Mouse (Mus musculus): ENCODE data around the gene Col5a3. TPM values are rescaled to one million over a fixed set of nuclear protein-coding genes. Genes with fewer than 3 reads are reported as not detected.

Col5a3 gene
- polyA plus RNA-seq, 1 experiment from 2014 or later: 5.9 TPM

DNA sequence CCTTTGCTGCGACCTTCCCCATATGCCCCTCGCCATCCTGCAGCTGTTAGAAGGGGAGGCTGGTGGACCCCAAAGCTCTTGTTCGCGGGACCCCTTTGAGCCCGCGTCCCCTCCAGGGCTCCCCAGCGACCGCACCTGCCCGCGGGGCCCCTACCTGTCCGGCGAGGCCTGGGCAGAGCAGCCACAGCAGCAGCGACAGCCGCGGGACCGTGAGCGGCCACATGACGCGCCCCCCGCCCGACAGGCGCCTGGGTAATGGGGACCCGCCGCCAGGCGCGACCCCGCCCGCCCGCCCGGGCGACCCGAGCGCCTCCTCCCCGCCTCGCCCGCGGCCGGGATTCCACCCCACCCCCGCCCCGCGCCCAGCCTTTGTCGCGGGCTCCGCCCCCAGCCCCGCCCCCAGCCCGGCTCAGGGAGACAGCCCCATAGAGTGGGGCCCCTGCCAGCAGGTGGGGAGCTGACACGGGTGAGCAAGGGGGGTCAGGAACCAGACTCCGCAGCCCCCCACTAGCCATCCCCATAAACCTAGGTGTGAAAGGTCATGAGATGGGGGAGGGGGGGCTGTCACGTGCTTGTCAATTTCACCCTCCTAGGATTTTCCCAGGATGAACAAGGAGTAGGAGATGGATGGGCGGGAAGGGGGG, 68.7 kb downstream of the Col5a3 start, which contains the start of gene Olfm2:
Gene Olfm2, minus strand, starts transcription at position 333 of the 644 bp plus-strand sequence.
- Histone ChIP-seq H3K9ac (peak within 1 kb of the TSS; percentile 6; the same call in 1 of the 2 replicates), H3K27me3 (peaks cover 44% of the 10 kb centered on the region), H3K4me3 (replicated peaks) (peak within 1 kb of the TSS; percentile 50), H3K4me2 (replicated peaks) (peak within 1 kb of the TSS; percentile 85), H3K27ac (replicated peaks) (no peak within 1 kb of the TSS), H3K9me3 (replicated peaks) (no peaks in the 10 kb centered on the region), H3K36me3 (no peaks in the 10 kb centered on the region), H3K4me1 (peaks cover 15% of the 10 kb centered on the region)
- WGBS: under 1% methylated on average over 41 of the region's 50 CpGs
- peak; percentile 49; the same call in 1 of the 2 replicates for ATAC-seq (ENCODE audit: insufficient number of reproducible peaks, low FRiP score, low TSS enrichment, low read depth)

DNA sequence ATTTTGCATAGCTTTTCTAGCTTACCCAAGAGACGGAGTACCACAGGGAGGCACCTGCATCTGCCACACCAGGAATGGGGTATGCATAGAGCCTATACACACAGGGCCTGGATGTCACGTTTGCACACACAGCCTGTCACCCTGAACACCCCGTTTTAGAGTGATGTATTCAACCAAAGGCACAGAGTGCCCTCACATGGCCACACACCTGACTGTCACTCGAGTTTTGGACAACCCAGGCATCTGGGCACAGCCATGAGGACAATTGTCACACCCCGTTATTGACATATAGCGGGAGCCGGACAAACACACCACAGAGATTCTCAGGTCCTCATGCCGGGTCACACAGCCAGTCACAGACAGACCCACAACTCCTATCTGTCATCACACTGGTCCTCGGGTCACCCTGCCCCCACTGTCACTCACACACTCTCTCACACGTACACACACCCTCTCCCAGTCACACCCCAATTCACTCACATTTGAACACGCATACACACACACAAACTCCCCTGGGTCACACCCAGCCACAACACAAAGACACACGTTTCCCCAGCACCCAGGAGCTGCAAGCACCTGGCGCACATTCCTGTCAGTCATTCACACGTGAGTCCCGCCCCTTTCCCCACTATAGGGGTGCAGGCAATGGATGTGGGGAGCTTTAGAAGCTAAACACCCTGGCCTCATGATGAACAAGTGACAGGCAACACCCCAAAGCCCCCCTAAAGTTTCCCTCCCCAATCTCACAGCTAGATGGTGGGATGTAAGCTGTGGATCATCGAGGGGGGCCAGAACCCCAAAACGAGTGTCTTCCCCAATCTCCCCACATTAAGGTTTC, 69.5 kb downstream of the Col5a3 start:
- peaks cover 20% of the 10 kb centered on the region for H3K4me1 ChIP-seq
- ATAC-seq (ENCODE audit: insufficient number of reproducible peaks, low FRiP score, low TSS enrichment, low read depth): no peak
- no peak overlapping the region for H3K27ac ChIP-seq (replicated peaks)
- no peaks in the 10 kb centered on the region for H3K36me3 ChIP-seq
- peak overlapping the region; percentile 85 for H3K4me2 ChIP-seq (replicated peaks)
- H3K9me3 ChIP-seq (replicated peaks): no peaks in the 10 kb centered on the region
- 10% methylated on average over 17 of the region's 17 CpGs for WGBS
- peak overlapping the region; percentile 6; the same call in 1 of the 2 replicates for H3K9ac ChIP-seq
- peak overlapping the region; percentile 50 for H3K4me3 ChIP-seq (replicated peaks)
- peaks cover 44% of the 10 kb centered on the region for H3K27me3 ChIP-seq

DNA sequence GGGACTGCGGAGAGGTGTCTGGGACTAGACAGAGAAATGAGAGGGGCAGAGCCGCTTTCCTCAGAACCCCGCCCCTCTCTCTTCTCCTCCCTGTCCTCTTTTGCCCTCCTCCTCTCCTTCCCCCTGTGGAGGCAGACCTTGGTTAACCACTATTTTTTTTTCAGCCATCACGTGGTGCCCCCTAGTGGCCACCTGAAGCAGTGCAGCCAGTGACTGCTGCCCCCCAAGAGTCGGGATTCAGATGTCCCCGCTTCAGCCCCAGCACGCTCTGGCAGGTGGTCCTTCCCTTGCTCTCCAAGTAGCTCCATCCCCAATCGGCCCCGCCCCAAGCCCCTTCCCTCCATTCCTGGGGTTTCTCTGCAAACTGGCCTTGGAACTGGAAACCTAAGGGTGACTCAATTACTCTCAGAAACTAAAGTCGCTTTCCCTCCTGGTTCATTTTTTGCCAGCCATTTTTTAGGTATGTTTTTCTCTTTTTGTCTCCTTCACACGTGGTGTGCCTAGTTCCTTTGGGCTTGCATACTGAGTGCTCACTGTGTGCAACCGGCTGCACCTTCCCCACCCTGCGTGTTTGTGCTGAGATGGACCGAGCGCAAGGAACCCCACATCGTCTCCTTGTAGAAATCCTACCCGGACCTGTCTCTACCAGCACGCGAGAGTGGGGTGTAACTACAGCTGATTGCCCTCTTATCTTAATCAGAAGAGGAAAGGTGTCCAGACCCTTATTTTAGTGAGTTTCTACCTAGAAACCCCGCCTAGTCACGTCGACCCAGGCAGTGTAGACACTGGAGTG, 70.7 kb downstream of the Col5a3 start:
- Histone ChIP-seq H3K27me3 (peaks cover 44% of the 10 kb centered on the region), H3K4me3 (replicated peaks) (no peak overlapping the region), H3K9ac (no peak overlapping the region), H3K4me1 (peaks cover 22% of the 10 kb centered on the region), H3K4me2 (replicated peaks) (no peak overlapping the region), H3K27ac (replicated peaks) (no peak overlapping the region), H3K36me3 (no peaks in the 10 kb centered on the region), H3K9me3 (replicated peaks) (no peaks in the 10 kb centered on the region)
- no peak for ATAC-seq (ENCODE audit: insufficient number of reproducible peaks, low FRiP score, low TSS enrichment, low read depth)
- 12% methylated on average over 22 of the region's 22 CpGs for WGBS

DNA sequence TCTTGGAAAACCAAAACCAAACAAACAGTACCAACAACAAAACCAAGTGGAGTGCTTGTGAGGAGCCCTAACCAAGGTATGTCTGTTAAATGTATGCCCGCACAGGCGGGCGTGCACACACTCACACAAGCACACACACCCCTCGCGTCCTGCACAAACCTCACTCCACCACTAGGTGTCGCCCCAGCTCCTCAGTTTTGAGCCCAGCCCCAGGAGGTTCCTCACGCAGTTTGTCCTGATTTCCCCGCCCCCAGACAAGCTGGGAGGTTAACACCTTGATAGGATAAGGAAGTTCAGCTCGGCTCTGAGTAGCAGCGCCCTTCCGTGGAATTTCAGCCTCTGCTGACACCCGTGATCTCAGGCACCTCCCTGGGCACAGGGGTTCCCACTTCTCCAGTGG, 74.5 kb downstream of the Col5a3 start:
- WGBS: under 1% methylated on average over 12 of the region's 12 CpGs
- Histone ChIP-seq H3K4me2 (replicated peaks) (peak overlapping the region; percentile 43), H3K9ac (no peak overlapping the region), H3K9me3 (replicated peaks) (no peaks in the 10 kb centered on the region), H3K4me3 (replicated peaks) (peak overlapping the region; percentile 24), H3K27me3 (peaks cover 23% of the 10 kb centered on the region), H3K27ac (replicated peaks) (no peak overlapping the region), H3K36me3 (no peaks in the 10 kb centered on the region), H3K4me1 (peaks cover 11% of the 10 kb centered on the region; the same call in 1 of the 2 replicates)
- ATAC-seq (ENCODE audit: insufficient number of reproducible peaks, low FRiP score, low TSS enrichment, low read depth): peak; percentile 78

DNA sequence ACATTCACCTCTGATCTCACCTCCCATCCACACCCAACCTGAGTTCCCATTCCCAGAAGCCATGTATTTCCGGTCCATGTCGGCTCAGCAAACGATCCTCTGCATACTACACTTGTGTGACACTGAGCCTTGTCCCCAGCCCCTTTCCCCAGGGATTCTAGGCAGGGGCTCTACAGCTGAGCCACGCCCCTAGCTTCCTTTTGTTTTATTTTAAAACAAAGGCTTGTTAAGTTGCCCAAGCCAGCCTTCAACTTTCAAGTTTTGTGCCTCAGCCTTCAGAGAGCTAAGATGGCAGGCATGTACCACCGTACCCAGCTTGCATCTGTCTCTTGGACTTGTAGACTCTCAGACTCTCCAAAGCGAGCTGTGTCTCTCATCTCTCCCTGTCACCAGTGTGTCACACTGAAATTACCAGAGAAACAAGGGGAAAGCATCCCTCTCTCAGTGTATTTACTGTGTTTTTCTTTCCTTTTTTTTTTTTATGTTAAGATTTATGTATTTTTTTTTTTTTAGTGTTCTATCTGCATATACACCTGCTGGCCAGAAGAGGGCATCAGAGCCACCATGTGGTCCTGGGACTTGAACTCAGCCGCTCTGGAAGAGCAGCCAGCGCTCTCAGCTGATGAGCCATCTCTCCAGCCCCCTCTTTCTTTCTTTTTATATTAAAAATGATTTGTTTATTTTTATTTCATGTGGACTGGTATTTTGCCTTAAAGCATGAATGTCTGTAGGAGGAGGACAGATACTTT, 76.4 kb downstream of the Col5a3 start:
- Histone ChIP-seq H3K36me3 (no peaks in the 10 kb centered on the region), H3K27me3 (peaks cover 3% of the 10 kb centered on the region; the same call in 1 of the 2 replicates), H3K9ac (no peak overlapping the region), H3K4me2 (replicated peaks) (no peak overlapping the region), H3K4me1 (peaks cover 7% of the 10 kb centered on the region; the same call in 1 of the 2 replicates), H3K27ac (replicated peaks) (no peak overlapping the region), H3K4me3 (replicated peaks) (no peak overlapping the region), H3K9me3 (replicated peaks) (no peaks in the 10 kb centered on the region)
- no peak for ATAC-seq (ENCODE audit: insufficient number of reproducible peaks, low FRiP score, low TSS enrichment, low read depth)
- 44% methylated on average over 8 of the region's 8 CpGs for WGBS

DNA sequence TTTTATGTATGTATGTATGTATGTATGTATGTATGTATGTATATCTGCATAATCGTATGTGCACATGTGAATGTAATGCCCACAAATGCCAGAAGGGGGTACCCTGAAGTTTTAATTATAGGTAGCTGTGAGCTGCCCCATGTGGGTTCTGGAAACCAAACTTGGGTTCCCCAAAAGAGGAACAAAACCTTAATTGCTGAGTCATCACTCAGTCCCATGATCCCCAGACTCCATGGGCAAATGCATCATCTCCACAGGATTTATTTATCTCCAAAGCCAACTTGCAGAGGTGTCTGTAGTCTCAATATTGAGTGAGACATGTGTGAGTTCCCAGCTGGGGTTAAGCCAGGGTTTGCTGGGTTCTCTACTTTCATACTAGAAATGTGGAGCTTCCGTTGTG, 77.6 kb downstream of the Col5a3 start:
- H3K36me3 ChIP-seq: no peaks in the 10 kb centered on the region
- WGBS: 90% methylated on average over 2 of the region's 2 CpGs
- no peaks in the 10 kb centered on the region for H3K27me3 ChIP-seq
- H3K4me2 ChIP-seq (replicated peaks): no peak overlapping the region
- H3K9ac ChIP-seq: no peak overlapping the region
- peaks cover 7% of the 10 kb centered on the region; the same call in 1 of the 2 replicates for H3K4me1 ChIP-seq
- no peaks in the 10 kb centered on the region for H3K9me3 ChIP-seq (replicated peaks)
- ATAC-seq (ENCODE audit: insufficient number of reproducible peaks, low FRiP score, low TSS enrichment, low read depth): no peak
- H3K4me3 ChIP-seq (replicated peaks): no peak overlapping the region
- H3K27ac ChIP-seq (replicated peaks): no peak overlapping the region

DNA sequence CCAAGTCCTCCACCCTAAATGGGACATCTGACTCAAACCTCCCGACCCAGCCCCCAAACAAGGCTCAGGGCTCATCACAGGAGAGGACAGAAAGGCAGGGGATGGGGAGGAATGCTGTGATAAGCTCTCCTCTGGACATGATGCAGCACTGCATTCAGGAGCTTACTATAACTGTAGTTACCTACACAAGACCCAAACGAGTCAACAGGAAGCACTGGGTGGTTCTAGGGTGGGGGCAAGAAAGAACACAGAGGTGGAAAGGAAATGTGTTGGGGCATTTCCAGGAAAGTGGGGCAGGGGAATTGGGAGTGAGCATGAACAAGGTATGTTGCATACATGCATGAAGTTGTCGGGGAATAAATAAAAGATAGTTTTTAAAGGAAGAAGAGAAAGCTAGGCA, 80.2 kb downstream of the Col5a3 start:
- Histone ChIP-seq H3K4me2 (replicated peaks) (no peak overlapping the region), H3K9ac (no peak overlapping the region), H3K36me3 (no peaks in the 10 kb centered on the region), H3K4me1 (no peaks in the 10 kb centered on the region), H3K27ac (replicated peaks) (no peak overlapping the region), H3K27me3 (no peaks in the 10 kb centered on the region; the same call in 1 of the 2 replicates), H3K4me3 (replicated peaks) (no peak overlapping the region), H3K9me3 (replicated peaks) (no peaks in the 10 kb centered on the region)
- 71% methylated on average over 3 of the region's 3 CpGs for WGBS
- ATAC-seq (ENCODE audit: insufficient number of reproducible peaks, low FRiP score, low TSS enrichment, low read depth): no peak

DNA sequence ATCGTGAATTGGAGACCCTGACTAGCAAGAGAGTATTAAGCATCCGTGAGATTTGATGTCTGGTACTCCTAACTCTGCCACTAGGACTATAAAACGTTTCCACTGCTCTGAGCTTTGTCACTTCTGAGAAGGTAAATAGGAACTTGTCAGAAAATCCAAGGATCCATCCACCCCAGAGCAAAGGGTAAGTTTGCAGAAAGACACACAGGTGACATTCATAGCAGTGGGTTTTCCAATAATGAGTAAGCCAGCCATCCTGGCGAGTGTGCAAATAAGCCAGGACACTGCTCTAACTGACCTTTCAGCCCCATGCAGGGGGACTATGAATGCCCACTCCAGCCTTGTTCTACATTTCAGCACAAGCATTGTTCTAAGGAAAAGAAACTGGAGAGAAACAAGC, 83.1 kb downstream of the Col5a3 start:
- Histone ChIP-seq H3K27me3 (peaks cover 27% of the 10 kb centered on the region), H3K4me3 (replicated peaks) (no peak overlapping the region), H3K9me3 (replicated peaks) (no peaks in the 10 kb centered on the region), H3K27ac (replicated peaks) (no peak overlapping the region), H3K9ac (no peak overlapping the region), H3K36me3 (no peaks in the 10 kb centered on the region), H3K4me1 (peaks cover 12% of the 10 kb centered on the region), H3K4me2 (replicated peaks) (no peak overlapping the region)
- WGBS: 69% methylated on average over 4 of the region's 4 CpGs
- ATAC-seq (ENCODE audit: insufficient number of reproducible peaks, low FRiP score, low TSS enrichment, low read depth): no peak

DNA sequence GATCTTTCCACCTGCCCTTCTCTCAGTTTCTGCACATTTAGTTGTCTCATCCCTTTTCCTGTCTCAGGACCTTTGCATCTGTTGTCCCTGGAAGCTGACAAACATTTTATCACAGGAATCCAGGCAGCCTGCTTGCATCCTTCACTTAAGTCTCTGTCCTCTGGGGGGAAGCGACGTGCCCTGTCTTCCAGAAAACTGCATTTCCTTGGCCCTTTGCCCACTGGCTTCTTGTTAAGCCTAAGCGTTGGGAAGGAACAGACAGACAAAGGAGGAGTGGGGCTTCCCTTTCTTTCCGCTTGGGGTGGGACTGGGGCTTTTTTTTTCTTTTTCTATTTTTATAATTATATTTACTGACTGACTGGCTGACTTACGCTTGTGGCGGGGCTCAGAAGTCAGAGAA, 85.4 kb downstream of the Col5a3 start:
- Histone ChIP-seq H3K36me3 (no peaks in the 10 kb centered on the region), H3K9ac (no peak overlapping the region), H3K4me2 (replicated peaks) (no peak overlapping the region), H3K27ac (replicated peaks) (no peak overlapping the region), H3K9me3 (replicated peaks) (no peaks in the 10 kb centered on the region), H3K27me3 (peaks cover 50% of the 10 kb centered on the region), H3K4me3 (replicated peaks) (no peak overlapping the region), H3K4me1 (peaks cover 25% of the 10 kb centered on the region)
- 24% methylated on average over 6 of the region's 6 CpGs for WGBS
- ATAC-seq (ENCODE audit: insufficient number of reproducible peaks, low FRiP score, low TSS enrichment, low read depth): no peak

DNA sequence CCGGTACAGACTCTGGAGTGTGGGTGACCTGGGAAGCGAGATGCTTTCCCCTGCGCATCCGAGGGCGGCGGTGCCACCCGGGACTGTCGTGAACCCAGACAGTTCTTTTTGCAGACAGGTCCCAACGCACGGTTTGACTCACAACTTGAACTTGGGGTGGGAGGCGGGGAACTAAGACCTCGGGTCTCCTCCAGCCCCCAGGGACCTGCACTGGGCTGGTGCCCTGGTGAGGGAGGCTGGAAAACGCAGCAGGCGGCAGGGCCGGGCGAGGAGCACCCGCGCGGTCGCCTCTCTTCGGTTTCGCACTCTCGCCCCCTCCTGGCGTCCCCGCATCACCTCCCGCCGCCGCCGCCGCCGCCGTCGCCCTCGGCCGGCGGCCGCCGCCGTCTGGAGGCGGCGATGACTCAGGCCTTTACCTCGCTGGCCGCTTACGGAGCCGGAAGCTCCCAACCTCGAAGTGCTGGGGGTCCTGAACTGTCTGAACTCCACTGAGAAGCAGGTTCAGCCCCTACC, 87.2 kb downstream of the Col5a3 start:
- H3K4me2 ChIP-seq (replicated peaks): peak overlapping the region; percentile 98
- H3K9me3 ChIP-seq (replicated peaks): no peaks in the 10 kb centered on the region
- peaks cover 25% of the 10 kb centered on the region for H3K4me1 ChIP-seq
- peak overlapping the region; percentile 52 for H3K4me3 ChIP-seq (replicated peaks)
- 0 out of 2 replicates have a peak, but pooled peaks have one; percentile 37 for ATAC-seq (ENCODE audit: insufficient number of reproducible peaks, low FRiP score, low TSS enrichment, low read depth)
- peaks cover 57% of the 10 kb centered on the region for H3K27me3 ChIP-seq
- under 1% methylated on average over 46 of the region's 46 CpGs for WGBS
- H3K9ac ChIP-seq: peak overlapping the region; percentile 31
- no peak overlapping the region for H3K27ac ChIP-seq (replicated peaks)
- no peaks in the 10 kb centered on the region for H3K36me3 ChIP-seq
